Mouse (Mus musculus): ENCODE data around the gene Lgsn. TPM values are rescaled to one million over a fixed set of nuclear protein-coding genes. Genes with fewer than 3 reads are reported as not detected.
A peak's percentile ranks its signal among the peaks of the same experiment; 100 is the strongest.

Lgsn gene
- polyA plus RNA-seq (2015; fragmentation: Nextera tagmentation; extraction: Ambion mirVana), result not detected in 2 replicates

- ATAC-seq (ENCODE audit: borderline replicate concordance, extremely low read depth, low FRiP score, low TSS enrichment), result no peak
- Histone ChIP-seq H3K36me3 (no peaks in the 10 kb centered on the region), H3K9ac (no peak within 1 kb of the TSS), H3K4me3 (no peak within 1 kb of the TSS), H3K27ac (no peak within 1 kb of the TSS), H3K4me1 (no peaks in the 10 kb centered on the region), H3K4me2 (no peak within 1 kb of the TSS), H3K27me3 (no peaks in the 10 kb centered on the region), H3K9me3 (no peaks in the 10 kb centered on the region)
- WGBS, result 80% methylated on average over 5 of the region's 5 CpGs
Observed at GRCm38 (mm10) chr1:31176101-31176500, at the start of gene Lgsn. Gene Lgsn, plus strand, starts transcription at chr1:31176401.

DNA sequence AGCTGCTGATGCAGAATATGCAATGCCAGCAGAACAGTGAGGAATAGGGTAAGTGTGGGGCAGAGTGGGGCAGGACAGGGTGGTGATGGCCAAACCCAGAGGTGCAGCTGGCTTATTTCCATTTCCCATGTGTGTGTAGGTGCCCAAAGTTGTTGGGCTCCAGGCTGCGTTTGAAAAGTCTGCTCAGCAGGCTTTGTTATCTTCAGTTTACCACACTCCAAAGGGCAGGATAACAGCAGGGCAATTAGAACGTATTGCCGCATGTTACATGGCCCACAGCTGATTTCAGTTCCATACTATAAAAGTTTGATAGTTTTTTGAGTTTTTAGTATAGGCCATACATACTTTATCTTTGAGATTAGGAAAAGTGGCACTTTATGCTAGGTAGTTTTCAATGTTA lies 37.8 kb upstream of the Lgsn start:
- ATAC-seq (ENCODE audit: borderline replicate concordance, extremely low read depth, low FRiP score, low TSS enrichment), result no peak
- Histone ChIP-seq H3K4me1 (peaks cover 8% of the 10 kb centered on the region), H3K27ac (no peak overlapping the region), H3K9ac (no peak overlapping the region), H3K4me3 (no peak overlapping the region), H3K36me3 (no peaks in the 10 kb centered on the region), H3K27me3 (no peaks in the 10 kb centered on the region), H3K9me3 (no peaks in the 10 kb centered on the region), H3K4me2 (no peak overlapping the region)
- WGBS, result 47% methylated on average over 3 of the region's 3 CpGs

- Histone ChIP-seq H3K4me1 (peaks cover 8% of the 10 kb centered on the region), H3K27ac (peak overlapping the region; percentile 44; the same call in 1 of the 2 replicates), H3K9ac (no peak overlapping the region), H3K4me3 (no peak overlapping the region), H3K27me3 (no peaks in the 10 kb centered on the region), H3K9me3 (no peaks in the 10 kb centered on the region), H3K36me3 (no peaks in the 10 kb centered on the region), H3K4me2 (peak overlapping the region; percentile 25)
- WGBS, result 18% methylated on average over 8 of the region's 8 CpGs
- peak; percentile 57; the same call in 1 of the 2 replicates for ATAC-seq (ENCODE audit: borderline replicate concordance, extremely low read depth, low FRiP score, low TSS enrichment)
Observed at GRCm38 (mm10) chr1:31142288-31143094, 33.7 kb upstream of the Lgsn start.

- WGBS, result 67% methylated on average over 2 of the region's 2 CpGs
- ATAC-seq (ENCODE audit: borderline replicate concordance, extremely low read depth, low FRiP score, low TSS enrichment), result no peak; the same call in 1 of the 2 replicates
Observed at GRCm38 (mm10) chr1:31143571-31143970, 32.6 kb upstream of the Lgsn start.

GRCm38 (mm10) chr1:31149671-31150070 lies 26.5 kb upstream of the Lgsn start:
- H3K9ac ChIP-seq, result no peak overlapping the region
- ATAC-seq (ENCODE audit: borderline replicate concordance, extremely low read depth, low FRiP score, low TSS enrichment), result no peak
- 0 out of 2 replicates have a peak overlapping the region, but pooled peaks have one; percentile 10 for H3K4me2 ChIP-seq
- 23% methylated on average over 6 of the region's 6 CpGs for WGBS
- no peaks in the 10 kb centered on the region for H3K9me3 ChIP-seq
- no peaks in the 10 kb centered on the region for H3K27me3 ChIP-seq
- no peak overlapping the region for H3K4me3 ChIP-seq
- H3K4me1 ChIP-seq, result peaks cover 16% of the 10 kb centered on the region
- no peaks in the 10 kb centered on the region for H3K36me3 ChIP-seq
- H3K27ac ChIP-seq, result peak overlapping the region; percentile 47

More at GRCm38 (mm10) chr1:31143571-31143970, 32.6 kb upstream of the Lgsn start:
- no peaks in the 10 kb centered on the region for H3K9me3 ChIP-seq
- H3K4me3 ChIP-seq, result no peak overlapping the region
- no peaks in the 10 kb centered on the region for H3K36me3 ChIP-seq
- H3K4me2 ChIP-seq, result no peak overlapping the region
- H3K27me3 ChIP-seq, result no peaks in the 10 kb centered on the region
- H3K4me1 ChIP-seq, result peaks cover 8% of the 10 kb centered on the region
- no peak overlapping the region for H3K27ac ChIP-seq
- no peak overlapping the region for H3K9ac ChIP-seq

DNA sequence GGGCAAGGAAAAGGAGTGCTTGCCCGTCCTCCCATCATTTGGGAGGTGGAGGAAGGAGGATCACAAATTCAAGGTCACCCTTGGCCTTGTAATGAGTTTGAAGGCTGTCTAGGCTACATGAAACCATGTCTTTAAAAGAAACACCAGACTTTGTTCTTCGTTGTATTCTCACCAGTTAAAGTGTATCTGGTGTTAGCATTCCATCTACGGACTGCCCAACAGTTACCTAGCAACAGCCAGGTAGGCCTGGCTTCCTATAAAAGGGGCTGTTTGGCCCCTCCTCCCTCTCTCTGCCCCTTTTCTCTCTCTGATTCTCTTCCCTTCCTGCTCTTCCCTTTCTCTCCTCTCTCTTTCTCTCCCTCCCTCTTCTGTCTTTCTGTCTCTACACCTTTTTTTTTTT lies 25.7 kb upstream of the Lgsn start:
- H3K27ac ChIP-seq, result peak overlapping the region; percentile 47
- H3K4me1 ChIP-seq, result peaks cover 16% of the 10 kb centered on the region
- no peaks in the 10 kb centered on the region for H3K27me3 ChIP-seq
- no peaks in the 10 kb centered on the region for H3K36me3 ChIP-seq
- no peak overlapping the region for H3K4me2 ChIP-seq
- H3K4me3 ChIP-seq, result no peak overlapping the region
- H3K9ac ChIP-seq, result no peak overlapping the region
- no peaks in the 10 kb centered on the region for H3K9me3 ChIP-seq
- WGBS, result 44% methylated on average over 3 of the region's 3 CpGs
- no peak for ATAC-seq (ENCODE audit: borderline replicate concordance, extremely low read depth, low FRiP score, low TSS enrichment)

GRCm38 (mm10) chr1:31152799-31153426 lies 23.3 kb upstream of the Lgsn start:
- 40% methylated on average over 2 of the region's 2 CpGs for WGBS

DNA sequence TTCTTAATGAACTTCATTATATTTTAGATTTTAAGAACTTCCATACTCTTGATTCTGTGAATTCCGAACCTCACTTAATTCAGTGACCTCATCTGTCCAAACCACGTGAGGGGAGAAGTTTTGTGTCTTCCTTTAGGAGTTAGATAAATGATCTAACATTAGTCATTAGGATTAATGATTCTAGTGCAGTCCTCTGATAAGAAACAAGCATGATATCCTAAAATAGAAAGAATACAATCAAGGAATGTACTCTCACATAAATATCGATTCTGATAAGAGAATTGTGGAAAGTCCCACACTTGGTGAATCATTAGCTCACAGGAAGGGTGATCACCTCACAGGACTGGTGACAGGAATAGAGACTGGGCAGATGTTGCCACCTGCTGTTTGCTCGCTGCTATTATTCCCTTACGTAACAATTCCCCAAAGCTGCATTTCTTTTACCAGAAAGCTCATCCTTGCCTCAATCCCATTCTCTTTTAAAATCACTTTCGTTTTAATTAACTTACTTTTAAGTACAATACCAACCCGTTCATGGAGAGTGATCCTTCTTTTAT lies 22.3 kb upstream of the Lgsn start:
- H3K4me1 ChIP-seq, result peaks cover 16% of the 10 kb centered on the region

More at GRCm38 (mm10) chr1:31152799-31153426, 23.3 kb upstream of the Lgsn start:
- Histone ChIP-seq H3K27me3 (no peaks in the 10 kb centered on the region), H3K4me1 (peaks cover 16% of the 10 kb centered on the region), H3K9ac (no peak overlapping the region), H3K4me3 (no peak overlapping the region), H3K4me2 (no peak overlapping the region), H3K9me3 (no peaks in the 10 kb centered on the region), H3K36me3 (no peaks in the 10 kb centered on the region), H3K27ac (no peak overlapping the region)
- ATAC-seq (ENCODE audit: borderline replicate concordance, extremely low read depth, low FRiP score, low TSS enrichment), result 0 out of 2 replicates have a peak, but pooled peaks have one; percentile 31

GRCm38 (mm10) chr1:31156185-31156584 lies 20.0 kb upstream of the Lgsn start:
- Histone ChIP-seq H3K27ac (no peak overlapping the region), H3K36me3 (no peaks in the 10 kb centered on the region), H3K27me3 (no peaks in the 10 kb centered on the region), H3K4me1 (no peaks in the 10 kb centered on the region), H3K9ac (no peak overlapping the region), H3K4me3 (no peak overlapping the region), H3K9me3 (no peaks in the 10 kb centered on the region), H3K4me2 (no peak overlapping the region)
- ATAC-seq (ENCODE audit: borderline replicate concordance, extremely low read depth, low FRiP score, low TSS enrichment), result no peak
- 37% methylated on average over 2 of the region's 2 CpGs for WGBS

More for the DNA sequence above, 22.3 kb upstream of the Lgsn start:
- H3K27ac ChIP-seq, result no peak overlapping the region
- H3K36me3 ChIP-seq, result no peaks in the 10 kb centered on the region
- no peak overlapping the region for H3K4me2 ChIP-seq
- H3K9me3 ChIP-seq, result no peaks in the 10 kb centered on the region
- 7% methylated on average over 7 of the region's 7 CpGs for WGBS
- H3K27me3 ChIP-seq, result no peaks in the 10 kb centered on the region
- H3K4me3 ChIP-seq, result no peak overlapping the region
- H3K9ac ChIP-seq, result no peak overlapping the region
- ATAC-seq (ENCODE audit: borderline replicate concordance, extremely low read depth, low FRiP score, low TSS enrichment), result no peak

GRCm38 (mm10) chr1:31156884-31157283 lies 19.3 kb upstream of the Lgsn start:
- H3K27ac ChIP-seq, result no peak overlapping the region
- H3K9me3 ChIP-seq, result no peaks in the 10 kb centered on the region
- no peaks in the 10 kb centered on the region for H3K27me3 ChIP-seq
- H3K36me3 ChIP-seq, result no peaks in the 10 kb centered on the region
- WGBS, result 54% methylated on average over 2 of the region's 2 CpGs
- ATAC-seq (ENCODE audit: borderline replicate concordance, extremely low read depth, low FRiP score, low TSS enrichment), result no peak
- no peak overlapping the region for H3K4me2 ChIP-seq
- no peaks in the 10 kb centered on the region for H3K4me1 ChIP-seq
- no peak overlapping the region for H3K9ac ChIP-seq
- H3K4me3 ChIP-seq, result no peak overlapping the region

DNA sequence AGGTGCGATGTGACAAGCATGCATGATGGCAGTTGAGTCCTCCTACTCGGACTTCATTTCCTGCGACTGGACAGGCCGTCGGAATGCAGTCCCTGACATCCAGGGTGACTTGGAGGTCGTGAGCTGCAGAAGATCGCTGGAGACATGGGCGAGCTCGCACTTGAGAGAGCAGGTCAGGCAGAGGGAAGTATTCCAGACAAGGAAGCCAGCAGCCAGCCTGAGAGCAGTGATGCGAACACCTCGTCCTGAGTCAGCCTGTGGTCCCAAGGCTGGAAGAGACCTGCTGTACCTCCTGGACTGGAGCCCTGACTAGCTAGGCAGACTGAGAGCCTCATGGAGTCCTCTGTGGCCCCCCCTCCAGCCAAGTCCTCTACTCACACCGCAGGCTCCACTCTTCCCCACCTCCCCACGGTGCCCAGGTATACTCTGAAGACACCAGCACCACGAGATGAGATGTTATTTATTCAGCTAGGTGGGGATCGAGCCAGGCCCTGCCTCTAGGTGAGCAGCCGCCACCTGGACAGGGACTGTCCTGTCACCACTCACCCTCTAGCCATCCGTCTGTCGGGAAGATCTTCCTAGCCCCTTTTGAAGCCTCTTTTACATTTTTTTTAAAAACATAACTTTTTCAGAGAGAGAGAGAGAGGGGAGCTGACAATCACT lies 11.5 kb upstream of the Lgsn start:
- no peak overlapping the region for H3K4me2 ChIP-seq

More for the DNA sequence above, 11.5 kb upstream of the Lgsn start:
- Histone ChIP-seq H3K4me1 (no peaks in the 10 kb centered on the region), H3K4me3 (no peak overlapping the region), H3K27me3 (no peaks in the 10 kb centered on the region), H3K27ac (no peak overlapping the region), H3K9me3 (no peaks in the 10 kb centered on the region), H3K9ac (no peak overlapping the region), H3K36me3 (no peaks in the 10 kb centered on the region)
- 35% methylated on average over 18 of the region's 18 CpGs for WGBS
- no peak for ATAC-seq (ENCODE audit: borderline replicate concordance, extremely low read depth, low FRiP score, low TSS enrichment)
